Mouse (Mus musculus) megakaryocyte, embryonic 14.5 days (primary cell): ENCODE results near the gene Epb41l2.

Source experiments
- FLI1 ChIP-seq: IDR thresholded peaks from 2 replicates; pipeline ENCODE4 v1.6.1; 2012; ENCODE audit warnings: low read length, inconsistent platforms, mixed read lengths
- GATA1 ChIP-seq: IDR thresholded peaks from 3 replicates; pipeline ENCODE4 v1.6.1; 2012; ENCODE audit warnings: mixed read lengths, low read length, inconsistent platforms, borderline replicate concordance

DNA sequence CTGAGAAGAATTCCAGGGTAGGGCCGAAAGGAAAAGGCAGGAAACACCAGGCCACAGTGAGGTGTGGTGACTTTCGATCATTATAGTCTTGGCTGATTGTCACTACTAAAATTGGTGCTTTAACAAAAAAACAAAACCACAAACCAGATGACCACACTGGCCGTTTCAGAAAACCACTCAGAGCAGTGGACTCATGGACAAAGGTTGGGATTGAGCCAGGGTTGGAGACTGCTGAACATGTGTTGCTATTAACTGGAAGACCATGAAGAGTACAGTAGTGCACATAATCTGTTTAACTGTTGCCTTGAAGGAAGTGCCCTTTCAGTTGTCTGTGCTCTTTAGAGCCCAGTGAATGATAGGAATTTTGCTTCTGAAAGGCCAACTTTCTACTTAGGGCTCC is 167.5 kb downstream of the Epb41l2 start:
- TF ChIP-seq GATA1 (no peak), FLI1 (no peak)
